ENCODE assay signal across 25 mouse cellular contexts in genomic region chr8:77744476-77744875, GRCm38 (mm10). TPM values are rescaled to one million over a fixed set of nuclear protein-coding genes. Genes with fewer than 3 reads are reported as not detected.
DNase-seq lines count a peak whose midpoint lies in the region; ATAC-seq and TF ChIP-seq lines count a peak whose summit lies in the region.
"Had no signal": no experiment of that assay in that cellular context is flagged by ENCODE, and none has a peak within 500 bp of the region (broad histone marks: within the 10 kb centered on the region; RNA-seq: fewer than 3 reads in every experiment).

No protein-coding gene starts in this region.

- H3K4me3 ChIP-seq in heart, embryonic 10.5 days, result no peak overlapping the region
- H3K4me3 ChIP-seq in limb, embryonic 15.5 days, result no peak overlapping the region
- H3K4me3 ChIP-seq in limb, embryonic 10.5 days, result no peak overlapping the region
- H3K4me3 ChIP-seq in midbrain, embryonic 14.5 days (replicated peaks; ENCODE audit: low read depth, low read length), result no peak overlapping the region
- no peak overlapping the region for H3K4me3 ChIP-seq in midbrain, embryonic 10.5 days
- no peak overlapping the region for H3K4me3 ChIP-seq in midbrain, postnatal 0 days (ENCODE audit: low read depth, low read length)
- H3K4me3 ChIP-seq: embryonic facial prominence, embryonic 10.5 days; embryonic facial prominence, embryonic 13.5 days; erythroblast, embryonic 14.5 days; forebrain, embryonic 12.5 days; forebrain, embryonic 15.5 days; heart, embryonic 13.5 days; hindbrain, embryonic 15.5 days had no signal

- no peak overlapping the region for H3K9ac ChIP-seq in limb, embryonic 15.5 days
- H3K9ac ChIP-seq in midbrain, embryonic 14.5 days (replicated peaks; ENCODE audit: low read length), result no peak overlapping the region
- no peak overlapping the region for H3K9ac ChIP-seq in midbrain, postnatal 0 days (replicated peaks; ENCODE audit: low read length, poor library complexity, severe bottlenecking)
- H3K9ac ChIP-seq: embryonic facial prominence, embryonic 13.5 days; forebrain, embryonic 12.5 days; forebrain, embryonic 15.5 days; heart, embryonic 13.5 days; hindbrain, embryonic 15.5 days had no signal

- 66% methylated on average over 3 of the region's 3 CpGs for WGBS in heart, embryonic 10.5 days
- WGBS in limb, embryonic 15.5 days, result 85% methylated on average over 3 of the region's 3 CpGs
- WGBS in limb, embryonic 10.5 days, result 88% methylated on average over 3 of the region's 3 CpGs
- 91% methylated on average over 3 of the region's 3 CpGs for WGBS in midbrain, embryonic 14.5 days
- WGBS in midbrain, embryonic 10.5 days, result 72% methylated on average over 3 of the region's 3 CpGs
- WGBS in midbrain, postnatal 0 days, result 83% methylated on average over 3 of the region's 3 CpGs

- intact Hi-C loops in heart, postnatal 36 days (cut with DNase I), result no loop called here

- peak; percentile 74 for DNase-seq in heart, embryonic 10.5 days (ENCODE audit: low spot score)
- no peak for DNase-seq in heart, postnatal 36 days
- no peak for DNase-seq in limb, embryonic 10.5 days (ENCODE audit: low spot score)
- no peak for DNase-seq in midbrain, embryonic 14.5 days
- no peak for DNase-seq in midbrain, embryonic 10.5 days (ENCODE audit: low spot score)
- no peak for DNase-seq in midbrain, postnatal 0 days (ENCODE audit: low spot score)
- DNase-seq: adrenal gland, adult 2 months; adrenal gland, postnatal 14 days; B cell, adult 2 months; cerebellum, adult 11 months; cerebellum, adult 2 months; cerebellum, postnatal 10 days; cerebellum, postnatal 36 days; embryo, embryonic 11 days; gastrocnemius, postnatal 25 days had no signal

- no peak overlapping the region for H3K4me2 ChIP-seq in limb, embryonic 15.5 days
- H3K4me2 ChIP-seq in midbrain, embryonic 14.5 days (ENCODE audit: low read length), result no peak overlapping the region
- no peak overlapping the region for H3K4me2 ChIP-seq in midbrain, postnatal 0 days (ENCODE audit: low read depth, low read length, poor library complexity, severe bottlenecking)
- H3K4me2 ChIP-seq: embryonic facial prominence, embryonic 13.5 days; forebrain, embryonic 12.5 days; forebrain, embryonic 15.5 days; heart, embryonic 13.5 days; hindbrain, embryonic 15.5 days had no signal

- no peaks in the 10 kb centered on the region for H3K27me3 ChIP-seq in heart, embryonic 10.5 days (ENCODE audit: insufficient read depth, poor library complexity, severe bottlenecking)
- H3K27me3 ChIP-seq in limb, embryonic 15.5 days, result no peaks in the 10 kb centered on the region
- no peaks in the 10 kb centered on the region for H3K27me3 ChIP-seq in limb, embryonic 10.5 days (ENCODE audit: low read depth, poor library complexity, severe bottlenecking)
- H3K27me3 ChIP-seq in midbrain, embryonic 14.5 days (ENCODE audit: control insufficient read depth, insufficient read depth, low read length), result no peaks in the 10 kb centered on the region
- no peaks in the 10 kb centered on the region for H3K27me3 ChIP-seq in midbrain, embryonic 10.5 days (ENCODE audit: low read depth, poor library complexity, severe bottlenecking)
- H3K27me3 ChIP-seq in midbrain, postnatal 0 days (ENCODE audit: insufficient read depth, low read length), result no peaks in the 10 kb centered on the region
- H3K27me3 ChIP-seq: CH12.LX; embryonic facial prominence, embryonic 13.5 days; forebrain, embryonic 12.5 days; forebrain, embryonic 15.5 days; heart, embryonic 13.5 days; hindbrain, embryonic 15.5 days had no signal

- no peak for TF ChIP-seq CTCF in midbrain, postnatal 0 days (IDR thresholded peaks at IDR 0.05)

- no peaks in the 10 kb centered on the region for H3K36me3 ChIP-seq in heart, embryonic 10.5 days
- H3K36me3 ChIP-seq in limb, embryonic 15.5 days, result no peaks in the 10 kb centered on the region
- H3K36me3 ChIP-seq in limb, embryonic 10.5 days, result no peaks in the 10 kb centered on the region
- H3K36me3 ChIP-seq in midbrain, embryonic 14.5 days (ENCODE audit: control insufficient read depth, insufficient read depth, low read length), result no peaks in the 10 kb centered on the region
- no peaks in the 10 kb centered on the region for H3K36me3 ChIP-seq in midbrain, embryonic 10.5 days
- no peaks in the 10 kb centered on the region for H3K36me3 ChIP-seq in midbrain, postnatal 0 days (ENCODE audit: insufficient read depth, low read length)
- H3K36me3 ChIP-seq: embryonic facial prominence, embryonic 10.5 days; embryonic facial prominence, embryonic 13.5 days; forebrain, embryonic 12.5 days; forebrain, embryonic 15.5 days; heart, embryonic 13.5 days; hindbrain, embryonic 15.5 days had no signal

- H3K4me1 ChIP-seq in heart, embryonic 10.5 days, result peaks cover 13% of the 10 kb centered on the region
- no peaks in the 10 kb centered on the region for H3K4me1 ChIP-seq in limb, embryonic 15.5 days
- H3K4me1 ChIP-seq in limb, embryonic 10.5 days, result peaks cover 9% of the 10 kb centered on the region
- no peaks in the 10 kb centered on the region for H3K4me1 ChIP-seq in midbrain, embryonic 14.5 days (ENCODE audit: control insufficient read depth, insufficient read depth, low read length)
- H3K4me1 ChIP-seq in midbrain, embryonic 10.5 days, result no peaks in the 10 kb centered on the region
- H3K4me1 ChIP-seq in midbrain, postnatal 0 days (ENCODE audit: insufficient read depth, low read length), result no peaks in the 10 kb centered on the region
- H3K4me1 ChIP-seq: forebrain, embryonic 12.5 days; forebrain, embryonic 15.5 days; hindbrain, embryonic 15.5 days had no signal

- ATAC-seq in limb, embryonic 15.5 days (ENCODE audit: insufficient number of reproducible peaks, low FRiP score, low TSS enrichment, low read depth), result peak; percentile 35; the same call in 1 of the 2 replicates
- peak; percentile 35; the same call in 1 of the 2 replicates for ATAC-seq in midbrain, embryonic 14.5 days (ENCODE audit: low FRiP score, low TSS enrichment)
- peak; percentile 27; the same call in 1 of the 2 replicates for ATAC-seq in midbrain, postnatal 0 days (ENCODE audit: low FRiP score)
- ATAC-seq: forebrain, embryonic 15.5 days had no signal

- H3K9me3 ChIP-seq in heart, embryonic 10.5 days, result no peaks in the 10 kb centered on the region
- no peaks in the 10 kb centered on the region for H3K9me3 ChIP-seq in limb, embryonic 15.5 days
- no peaks in the 10 kb centered on the region for H3K9me3 ChIP-seq in limb, embryonic 10.5 days (replicated peaks)
- no peaks in the 10 kb centered on the region for H3K9me3 ChIP-seq in midbrain, embryonic 14.5 days (ENCODE audit: control insufficient read depth, low read length)
- no peaks in the 10 kb centered on the region for H3K9me3 ChIP-seq in midbrain, embryonic 10.5 days (replicated peaks)
- H3K9me3 ChIP-seq in midbrain, postnatal 0 days (ENCODE audit: low read length), result no peaks in the 10 kb centered on the region
- H3K9me3 ChIP-seq: embryonic facial prominence, embryonic 10.5 days; embryonic facial prominence, embryonic 13.5 days; forebrain, embryonic 12.5 days; forebrain, embryonic 15.5 days; heart, embryonic 13.5 days; hindbrain, embryonic 15.5 days had no signal

- H3K27ac ChIP-seq in heart, embryonic 10.5 days, result no peak overlapping the region
- no peak overlapping the region for H3K27ac ChIP-seq in limb, embryonic 15.5 days
- H3K27ac ChIP-seq in limb, embryonic 10.5 days, result no peak overlapping the region
- no peak overlapping the region for H3K27ac ChIP-seq in midbrain, embryonic 14.5 days (replicated peaks; ENCODE audit: low read depth, low read length)
- H3K27ac ChIP-seq in midbrain, embryonic 10.5 days (replicated peaks), result no peak overlapping the region
- H3K27ac ChIP-seq in midbrain, postnatal 0 days (ENCODE audit: low read depth, low read length), result no peak overlapping the region
- H3K27ac ChIP-seq: embryonic facial prominence, embryonic 10.5 days; embryonic facial prominence, embryonic 13.5 days; forebrain, embryonic 12.5 days; forebrain, embryonic 15.5 days; heart, embryonic 13.5 days; hindbrain, embryonic 15.5 days had no signal

RNA-seq across cellular contexts. Expression of gene Ednra, which starts 20.2 kb away (rescaled TPM):
- polyA plus RNA-seq in heart, embryonic 10.5 days (2016; fragmentation: Nextera tagmentation; extraction: Ambion mirVana), result 40.6 and 46.6 TPM in 2 replicates
- total RNA-seq in heart, postnatal 36 days (2021), result 10 to 100 TPM; 39.2 to 43.5 TPM
- 32.6 and 34.0 TPM in 2 replicates for polyA plus RNA-seq in limb, embryonic 15.5 days (2015; fragmentation: Nextera tagmentation; extraction: Ambion mirVana)
- polyA plus RNA-seq in limb, embryonic 10.5 days (2016; fragmentation: Nextera tagmentation; extraction: Ambion mirVana), result 49.3 and 68.9 TPM in 2 replicates
- 3.7 and 7.1 TPM in 2 replicates for polyA plus RNA-seq in midbrain, embryonic 14.5 days (2014; fragmentation: Nextera tagmentation; extraction: Ambion mirVana)
- polyA plus RNA-seq in midbrain, embryonic 10.5 days (2016; fragmentation: Nextera tagmentation; extraction: Ambion mirVana), result 14.3 and 15.6 TPM in 2 replicates
- total RNA-seq in midbrain, postnatal 0 days (2014; rRNA removed), result 5.0 and 6.8 TPM in 2 replicates
- 4.9 and 5.1 TPM in 2 replicates for polyA plus RNA-seq in midbrain, postnatal 0 days (2015; fragmentation: Nextera tagmentation; extraction: Ambion mirVana)
- total RNA-seq: MEL had no signal
- polyA plus RNA-seq: erythroblast, embryonic 14.5 days had no signal
